Mouse (Mus musculus): Measurements from ENCODE around the gene Gxylt2.

Gxylt2 gene

GRCm38 (mm10) chr6:100850671-100851081, 146.1 kb downstream of the Gxylt2 start:
- no peak for DNase-seq (ENCODE audit: low spot score)

GRCm38 (mm10) chr6:100851083-100851482, 146.5 kb downstream of the Gxylt2 start:
- DNase-seq (ENCODE audit: low spot score), result no peak
